Mouse (Mus musculus) frontal cortex, adult 2 months (tissue): ENCODE results near the gene Tprn. TPM values are rescaled to one million over a fixed set of nuclear protein-coding genes. Genes with fewer than 3 reads are reported as not detected.
"Not testable (repeated sequence)": the region's sequence is repeated elsewhere in the genome, so short reads cannot be mapped to it uniquely, and the experiment has no call there.

Source experiments
- DNase-seq, 2 experiments: peaks; one replicate each; pipeline ENCODE4 v3.0.0; 2022; ENCODE audit warnings: low spot score in 1 of 2; ENCODE audit errors: extremely low spot score in 1 of 2
- polyA plus RNA-seq: library from polyadenylated mRNA; depleted of rRNA; stranded (reverse); fragments of >200 nt; gene quantifications from 2 replicates; pipeline ENCODE4 v1.2.3, GENCODE M21; 2012

Gene Tprn
- polyA plus RNA-seq, 1 experiment = 13.5 TPM

- no peak for DNase-seq
Observed at GRCm38 (mm10) chr2:25234551-25235220, 27.7 kb upstream of the Tprn start.

- no peak for DNase-seq
Observed at GRCm38 (mm10) chr2:25236614-25237013, 25.8 kb upstream of the Tprn start, which contains the start of gene Rnf224. Rnf224 (minus strand) TSS chr2:25236787.

GRCm38 (mm10) chr2:25237522-25237921 lies 24.9 kb upstream of the Tprn start:
- no peak for DNase-seq

- DNase-seq = no peak
Observed at GRCm38 (mm10) chr2:25238106-25238505, 24.3 kb upstream of the Tprn start.

GRCm38 (mm10) chr2:25239766-25240165 lies 22.7 kb upstream of the Tprn start:
- no peak for DNase-seq

GRCm38 (mm10) chr2:25240310-25240709 lies 22.1 kb upstream of the Tprn start:
- DNase-seq = no peak

- peak; percentile 60 to 81 for DNase-seq
Observed at GRCm38 (mm10) chr2:25240723-25241437, 21.5 kb upstream of the Tprn start.

- DNase-seq = no peak
Observed at GRCm38 (mm10) chr2:25241438-25241775, 21.0 kb upstream of the Tprn start.

GRCm38 (mm10) chr2:25242101-25242506 lies 20.3 kb upstream of the Tprn start, which contains the start of the genes Rnf208 and Cysrt1:
Rnf208 (plus strand) TSS chr2:25242255.
Cysrt1 (minus strand) TSS chr2:25242452.
- no peak for DNase-seq

- no peak for DNase-seq
Observed at GRCm38 (mm10) chr2:25243342-25243741, 19.1 kb upstream of the Tprn start.

GRCm38 (mm10) chr2:25244144-25244543 lies 18.3 kb upstream of the Tprn start:
- DNase-seq = no peak

GRCm38 (mm10) chr2:25246183-25247072 lies 16.0 kb upstream of the Tprn start, which contains the start of gene AL732309.1:
AL732309.1 (minus strand) TSS chr2:25246863.
- no peak for DNase-seq

- DNase-seq = no peak
Observed at GRCm38 (mm10) chr2:25252331-25252730, 10.1 kb upstream of the Tprn start.

- peak; percentile 78 to 90 for DNase-seq
Observed at GRCm38 (mm10) chr2:25255284-25255779, 7.1 kb upstream of the Tprn start, which contains the start of gene Tmem203. Tmem203 (plus strand) TSS chr2:25255439.

- peak in 1 of 2 experiments; percentile 55 for DNase-seq
Observed at GRCm38 (mm10) chr2:25256443-25257109, 5.8 kb upstream of the Tprn start.

- not testable (repeated sequence) for DNase-seq
Observed at GRCm38 (mm10) chr2:25257250-25257649, 5.2 kb upstream of the Tprn start.

- no peak for DNase-seq
Observed at GRCm38 (mm10) chr2:25258887-25259286, 3.5 kb upstream of the Tprn start.

GRCm38 (mm10) chr2:25261870-25262269 lies 548 bp upstream of the Tprn start:
- peak in 1 of 2 experiments; percentile 52 for DNase-seq

GRCm38 (mm10) chr2:25262795-25263622 lies 591 bp downstream of the Tprn start:
- no peak for DNase-seq
